Mouse (Mus musculus) stomach, embryonic 14.5 days (tissue): ENCODE measurements around the gene Kif20b. TPM values are rescaled to one million over a fixed set of nuclear protein-coding genes. Genes with fewer than 3 reads are reported as not detected.

Experiments used
- ATAC-seq: fragments of 200-750 bp; cut with Nextera tagmentation; 2 replicates; pipeline ENCODE4 v1.8.0; 2017; ENCODE audit warnings: low read depth, moderate TSS enrichment; ENCODE audit not compliant: insufficient number of reproducible peaks, insufficient read depth, low FRiP score
- H3K27ac ChIP-seq: fragments of 300-500 bp; sonication (generic); 2 replicates; pipeline ENCODE4 v1.5.1; 2014; ENCODE audit warnings: mild to moderate bottlenecking, low read length, moderate library complexity, mixed read lengths
- H3K27me3 ChIP-seq: fragments of 300-500 bp; sonication (generic); 2 replicates; pipeline ENCODE4 v1.6.1; 2014; ENCODE audit warnings: low read length, control low read depth, mixed read lengths; ENCODE audit not compliant: control insufficient read depth, insufficient read depth
- H3K36me3 ChIP-seq: fragments of 300-500 bp; sonication (generic); 2 replicates; pipeline ENCODE4 v1.6.1; 2014; ENCODE audit warnings: mild to moderate bottlenecking, control low read depth, low read length, moderate library complexity, mixed read lengths; ENCODE audit not compliant: control insufficient read depth, insufficient read depth
- H3K4me1 ChIP-seq: fragments of 300-500 bp; sonication (generic); 2 replicates; pipeline ENCODE4 v1.6.1; 2014; ENCODE audit warnings: low read length, control low read depth, mixed read lengths; ENCODE audit not compliant: control insufficient read depth, insufficient read depth
- H3K4me2 ChIP-seq: fragments of 300-500 bp; sonication (generic); replicated peaks from 2 replicates; pipeline ENCODE4 v1.6.1; 2014; ENCODE audit warnings: low read depth, low read length, control low read depth
- H3K4me3 ChIP-seq: fragments of 300-500 bp; sonication (generic); 2 replicates; pipeline ENCODE4 v1.5.1; 2014; ENCODE audit warnings: low read depth, low read length, control low read depth
- H3K9ac ChIP-seq: fragments of 300-500 bp; sonication (generic); replicated peaks from 2 replicates; pipeline ENCODE4 v1.6.1; 2014; ENCODE audit warnings: low read depth, mild to moderate bottlenecking, control low read depth, low read length, moderate library complexity, mixed read lengths
- H3K9me3 ChIP-seq: fragments of 300-500 bp; sonication (generic); 2 replicates; pipeline ENCODE4 v1.6.1; 2016; ENCODE audit warnings: low read depth, low read length, control low read depth; ENCODE audit not compliant: control insufficient read depth
- WGBS: fragments of 180-500 bp; shearing (Covaris S2); extraction: QIAGEN DNeasy Blood & Tissue Kit; methylation state at CpG from one replicate; pipeline ENCODE4 v1.1.7; 2014; 5-methylcytosine and 5-hydroxymethylcytosine counted together
- polyA plus RNA-seq: library from polyadenylated mRNA; unstranded; fragments of >200 nt; fragmentation: Nextera tagmentation; extraction: Ambion mirVana; gene quantifications from 2 replicates; pipeline ENCODE4 v1.2.1, GENCODE M21; 2014

The Kif20b gene
- polyA plus RNA-seq, 1 experiment from 2014 or later, result 77.5 TPM

- no peak for ATAC-seq
- H3K27ac ChIP-seq, result no peak overlapping the region
- H3K9me3 ChIP-seq, result no peaks in the 10 kb centered on the region
- 100% methylated on average over 1 of the region's 1 CpGs for WGBS
- no peak overlapping the region for H3K9ac ChIP-seq
- H3K4me2 ChIP-seq, result no peak overlapping the region
- no peak overlapping the region for H3K4me3 ChIP-seq
- H3K27me3 ChIP-seq, result no peaks in the 10 kb centered on the region
- H3K4me1 ChIP-seq, result no peaks in the 10 kb centered on the region
- peaks cover 35% of the 10 kb centered on the region for H3K36me3 ChIP-seq
These were observed 25.0 kb downstream of the Kif20b start for GRCm38 (mm10) chr19:34947206-34947605.

- WGBS, result 90% methylated on average over 11 of the region's 11 CpGs
- Histone ChIP-seq H3K27ac (no peak overlapping the region), H3K9ac (no peak overlapping the region), H3K27me3 (no peaks in the 10 kb centered on the region), H3K9me3 (no peaks in the 10 kb centered on the region), H3K4me1 (no peaks in the 10 kb centered on the region), H3K36me3 (peaks cover 45% of the 10 kb centered on the region), H3K4me2 (no peak overlapping the region), H3K4me3 (no peak overlapping the region)
- no peak for ATAC-seq
These were observed 31.8 kb downstream of the Kif20b start for GRCm38 (mm10) chr19:34953842-34954541.

GRCm38 (mm10) chr19:34959369-34959768 lies 37.2 kb downstream of the Kif20b start:
- no peak overlapping the region for H3K4me2 ChIP-seq
- 90% methylated on average over 11 of the region's 11 CpGs for WGBS
- no peak overlapping the region for H3K27ac ChIP-seq
- H3K4me1 ChIP-seq, result no peaks in the 10 kb centered on the region
- H3K36me3 ChIP-seq, result peaks cover 24% of the 10 kb centered on the region
- H3K9ac ChIP-seq, result no peak overlapping the region
- H3K4me3 ChIP-seq, result no peak overlapping the region
- ATAC-seq, result no peak
- no peaks in the 10 kb centered on the region for H3K9me3 ChIP-seq
- no peaks in the 10 kb centered on the region for H3K27me3 ChIP-seq

- no peak for ATAC-seq
- H3K9ac ChIP-seq, result no peak overlapping the region
- no peaks in the 10 kb centered on the region for H3K36me3 ChIP-seq
- H3K27me3 ChIP-seq, result no peaks in the 10 kb centered on the region
- no peaks in the 10 kb centered on the region for H3K4me1 ChIP-seq
- no peaks in the 10 kb centered on the region for H3K9me3 ChIP-seq
- 69% methylated on average over 2 of the region's 2 CpGs for WGBS
- no peak overlapping the region for H3K4me2 ChIP-seq
- no peak overlapping the region for H3K27ac ChIP-seq
- no peak overlapping the region for H3K4me3 ChIP-seq
These were observed 62.6 kb downstream of the Kif20b start for GRCm38 (mm10) chr19:34984742-34985141.

DNA sequence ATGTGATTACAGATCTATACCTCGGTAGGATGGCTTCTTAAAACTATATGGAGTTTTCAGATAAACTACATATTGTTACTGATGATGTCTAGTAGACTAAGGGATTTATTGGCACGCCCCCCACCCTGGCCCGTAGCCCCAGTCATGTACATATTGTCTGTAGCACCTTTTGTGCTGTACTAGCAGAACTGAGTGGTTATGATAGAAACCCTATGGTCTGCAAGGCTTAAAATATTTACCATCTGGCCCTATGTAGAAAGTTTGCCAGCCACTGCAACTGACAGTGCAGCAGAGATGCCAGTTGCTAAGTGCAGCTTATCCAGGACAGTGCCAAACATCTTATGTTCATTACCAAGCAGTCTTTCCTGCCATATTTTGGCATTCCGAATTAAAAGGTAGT lies 68.3 kb downstream of the Kif20b start:
- 71% methylated on average over 4 of the region's 4 CpGs for WGBS
- no peak for ATAC-seq

DNA sequence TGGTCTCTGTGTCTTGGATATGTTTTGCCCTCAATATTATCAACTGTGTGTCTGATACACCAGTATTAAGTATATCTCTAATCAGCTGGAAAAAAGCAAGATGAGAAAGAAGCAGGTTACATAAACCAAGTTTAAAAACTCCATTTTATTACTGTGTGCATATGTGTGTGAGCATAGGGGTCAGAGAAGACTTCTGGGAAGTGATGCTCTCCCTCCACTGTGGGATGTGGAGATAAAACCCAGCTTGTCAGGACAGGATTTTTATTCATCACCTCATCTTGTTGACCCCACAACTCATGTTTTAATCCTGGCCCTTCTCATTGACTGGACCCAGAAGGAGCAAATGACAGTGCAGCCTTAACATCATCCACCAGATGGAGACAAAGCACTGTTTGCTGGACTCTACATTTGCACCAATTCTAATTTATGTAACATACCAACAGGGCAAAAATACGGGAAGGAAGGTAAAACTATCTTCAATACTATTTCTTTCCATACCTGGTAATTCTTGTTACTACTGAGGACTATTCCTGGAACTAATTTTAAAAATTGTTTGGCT lies 70.9 kb downstream of the Kif20b start:
- 12% methylated on average over 1 of the region's 1 CpGs for WGBS
- H3K27me3 ChIP-seq, result no peaks in the 10 kb centered on the region
- H3K4me1 ChIP-seq, result no peaks in the 10 kb centered on the region
- ATAC-seq, result no peak
- no peak overlapping the region for H3K4me3 ChIP-seq
- H3K4me2 ChIP-seq, result no peak overlapping the region
- H3K36me3 ChIP-seq, result no peaks in the 10 kb centered on the region
- no peak overlapping the region for H3K9ac ChIP-seq
- H3K27ac ChIP-seq, result no peak overlapping the region
- no peaks in the 10 kb centered on the region for H3K9me3 ChIP-seq

More for the DNA sequence above, 68.3 kb downstream of the Kif20b start:
- H3K36me3 ChIP-seq, result no peaks in the 10 kb centered on the region
- H3K27ac ChIP-seq, result no peak overlapping the region
- H3K4me1 ChIP-seq, result no peaks in the 10 kb centered on the region
- no peak overlapping the region for H3K4me2 ChIP-seq
- no peaks in the 10 kb centered on the region for H3K9me3 ChIP-seq
- no peak overlapping the region for H3K4me3 ChIP-seq
- no peak overlapping the region for H3K9ac ChIP-seq
- no peaks in the 10 kb centered on the region for H3K27me3 ChIP-seq

GRCm38 (mm10) chr19:35015058-35015457 lies 92.9 kb downstream of the Kif20b start:
- Histone ChIP-seq H3K9me3 (no peaks in the 10 kb centered on the region), H3K36me3 (no peaks in the 10 kb centered on the region), H3K4me2 (no peak overlapping the region), H3K4me3 (no peak overlapping the region), H3K9ac (no peak overlapping the region), H3K27ac (no peak overlapping the region), H3K4me1 (no peaks in the 10 kb centered on the region), H3K27me3 (no peaks in the 10 kb centered on the region)
- 64% methylated on average over 3 of the region's 3 CpGs for WGBS
- no peak for ATAC-seq

- no peak overlapping the region for H3K27ac ChIP-seq
- ATAC-seq, result no peak
- H3K4me3 ChIP-seq, result no peak overlapping the region
- H3K4me1 ChIP-seq, result no peaks in the 10 kb centered on the region
- H3K9ac ChIP-seq, result no peak overlapping the region
- no peaks in the 10 kb centered on the region for H3K27me3 ChIP-seq
- no peaks in the 10 kb centered on the region for H3K9me3 ChIP-seq
- H3K36me3 ChIP-seq, result no peaks in the 10 kb centered on the region
- H3K4me2 ChIP-seq, result no peak overlapping the region
- 52% methylated on average over 4 of the region's 4 CpGs for WGBS
These were observed 95.5 kb downstream of the Kif20b start for GRCm38 (mm10) chr19:35017474-35018208.
